Mouse (Mus musculus): ENCODE measurements around the gene Elmo3.

The Elmo3 gene

DNA sequence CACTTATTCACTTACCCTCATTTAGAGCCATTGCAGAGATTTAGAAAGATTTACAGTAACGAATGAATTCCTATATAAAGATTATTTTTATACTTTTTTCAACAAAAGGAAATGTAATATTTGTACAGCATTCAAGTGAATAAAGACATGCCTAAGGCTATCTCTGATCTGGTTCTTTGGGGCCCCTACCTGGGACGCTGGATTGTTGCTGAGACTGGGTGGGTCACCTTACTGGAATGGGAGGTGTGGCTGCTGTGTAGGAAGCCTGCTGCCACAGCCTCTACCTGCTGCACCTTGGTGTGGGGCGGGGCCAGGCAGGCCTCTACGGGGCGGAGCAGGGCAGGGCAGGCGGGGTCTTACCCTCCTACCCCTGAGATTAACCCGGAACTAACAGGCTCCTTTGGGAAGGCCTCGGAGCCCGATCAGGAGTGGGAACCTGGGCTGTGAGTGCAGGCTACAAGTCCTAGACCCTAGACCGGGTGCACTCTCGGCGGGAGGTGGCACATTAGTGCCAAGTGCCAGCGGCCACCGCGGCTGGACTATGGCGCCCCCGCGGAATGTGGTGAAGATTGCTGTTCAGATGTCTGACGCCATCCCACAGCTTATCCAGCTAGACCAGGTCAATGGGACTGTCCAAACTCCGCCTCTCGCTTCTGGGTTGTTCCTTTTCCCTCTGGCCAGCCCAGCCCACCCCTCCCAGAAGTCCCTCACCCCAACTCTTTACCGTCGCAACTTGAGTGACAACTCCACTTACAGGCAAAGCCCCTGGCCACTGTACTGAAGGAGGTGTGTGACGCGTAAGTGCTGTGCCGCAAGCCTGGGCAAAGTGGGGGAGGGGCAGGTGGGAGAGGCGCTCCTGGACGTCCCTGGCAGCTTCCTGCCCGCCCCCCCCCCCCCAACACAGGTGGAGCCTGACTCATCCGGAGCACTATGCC, at the start of gene Elmo3:
Gene Elmo3 (plus strand): TSS at position 391 of the 935 bp plus-strand sequence.
- DNase-seq (ENCODE audit: low read depth in 1 of 2, low spot score in 2 of 2): no peak

DNA sequence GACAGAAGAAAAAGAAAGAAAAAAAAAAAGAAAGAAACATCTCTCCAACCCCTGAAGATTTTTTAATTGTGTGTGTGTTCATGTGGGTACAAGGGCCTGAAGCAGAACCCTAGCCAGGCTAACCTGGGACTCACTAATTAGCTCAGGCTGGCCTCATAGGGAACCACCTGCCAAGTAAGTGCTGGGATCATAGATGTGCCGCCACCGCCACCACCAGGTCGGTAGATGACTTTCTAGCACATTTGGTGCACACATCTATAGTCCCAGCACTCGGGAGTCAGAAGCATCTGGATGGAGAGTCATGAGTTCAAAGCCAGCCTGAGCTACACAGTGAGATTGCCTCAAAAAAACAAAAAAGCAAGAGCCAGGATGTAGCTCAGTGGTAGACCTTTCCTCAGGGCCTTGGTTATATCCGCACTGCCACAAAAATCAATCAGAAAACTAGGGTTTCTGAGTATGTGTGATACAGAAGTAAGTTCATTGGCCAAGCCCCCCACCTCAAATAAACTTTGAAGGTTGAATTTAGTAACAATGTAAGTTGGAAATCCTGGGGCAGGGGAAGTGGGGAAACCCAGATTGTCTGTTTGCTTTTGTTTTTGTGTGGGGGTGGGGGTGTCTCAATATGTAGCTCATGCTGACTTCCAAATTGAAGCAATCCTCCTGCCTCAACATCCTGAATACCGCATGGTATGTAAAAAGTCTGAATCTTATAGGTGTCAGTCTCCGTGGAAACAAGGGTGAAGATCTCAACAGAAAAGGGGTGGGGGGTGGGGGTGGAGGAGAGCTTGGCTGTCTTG, 47.9 kb upstream of the Elmo3 start:
- DNase-seq (ENCODE audit: low read depth in 1 of 2, low spot score in 2 of 2): no peak

DNA sequence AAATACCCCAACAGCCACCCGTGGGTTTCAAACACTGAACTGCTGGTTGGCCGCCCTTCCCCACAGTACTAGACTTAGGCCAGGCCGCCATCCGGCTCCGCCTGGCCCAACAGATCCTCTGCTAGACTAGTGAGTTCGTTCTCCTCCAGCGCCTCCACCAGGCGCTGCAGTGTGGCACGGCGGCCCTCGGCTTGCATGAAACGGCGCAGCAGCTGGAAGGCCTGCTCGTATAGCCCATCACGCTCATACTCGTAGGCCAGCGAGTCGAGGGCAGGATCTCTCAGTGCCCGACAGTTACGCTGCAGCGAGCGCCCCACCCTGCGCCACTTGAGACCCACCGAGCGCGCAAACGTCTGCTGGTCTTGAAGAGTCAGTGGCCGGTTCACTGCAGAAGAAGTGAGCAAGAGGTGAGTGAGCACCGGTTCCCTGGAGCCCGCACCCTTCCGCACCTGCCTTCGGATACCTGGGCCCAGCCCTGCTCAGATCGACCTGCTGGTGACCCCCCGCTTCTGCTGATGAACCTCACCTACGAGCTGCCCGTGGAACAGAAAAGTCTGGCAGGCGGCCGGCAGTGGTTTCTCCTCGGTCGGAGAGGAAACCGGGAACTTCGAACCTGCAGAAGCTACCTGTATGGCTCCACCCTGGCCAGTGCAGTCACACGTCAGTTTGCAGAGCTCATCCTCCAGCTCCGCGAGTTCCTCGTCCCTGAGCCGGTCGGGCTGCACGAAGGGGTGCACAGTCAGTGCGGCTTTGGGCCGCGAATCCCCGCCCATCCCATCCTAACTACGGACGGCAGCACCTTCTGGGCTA, 46.3 kb upstream of the Elmo3 start:
- DNase-seq (ENCODE audit: low read depth in 1 of 2, low spot score in 2 of 2): no peak

DNA sequence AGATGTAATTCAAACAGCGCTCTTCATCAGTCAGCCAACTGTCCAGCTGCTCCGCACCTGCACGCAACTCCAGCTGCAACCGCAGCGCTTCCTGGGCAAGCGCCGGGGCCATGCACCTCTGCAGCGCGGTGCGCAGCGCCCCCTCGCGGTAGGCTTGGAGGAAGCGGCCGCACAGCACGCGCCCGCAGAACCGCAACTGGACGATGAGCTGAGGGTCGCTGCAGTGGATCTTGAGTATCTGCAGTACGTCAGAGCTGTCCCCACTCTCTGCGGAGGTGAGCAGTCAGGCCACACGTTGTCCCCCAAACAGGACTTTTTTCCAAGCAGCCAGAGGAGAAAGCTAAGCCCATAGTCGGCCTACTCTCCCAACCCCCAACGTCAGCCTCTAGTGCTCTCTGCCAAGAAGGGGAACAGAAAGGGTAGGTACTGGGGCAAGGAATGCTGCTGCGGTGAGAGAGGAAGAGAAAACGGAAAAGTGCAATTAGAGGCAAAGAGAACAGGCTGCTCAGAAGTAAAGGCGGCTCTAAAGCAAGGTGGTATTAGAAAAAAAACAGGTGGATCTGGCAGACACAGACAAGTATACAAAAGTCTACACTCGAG, 45.6 kb upstream of the Elmo3 start:
- peak in 1 of 2 experiments; percentile 62 for DNase-seq (ENCODE audit: low read depth in 1 of 2, low spot score in 2 of 2)

DNA sequence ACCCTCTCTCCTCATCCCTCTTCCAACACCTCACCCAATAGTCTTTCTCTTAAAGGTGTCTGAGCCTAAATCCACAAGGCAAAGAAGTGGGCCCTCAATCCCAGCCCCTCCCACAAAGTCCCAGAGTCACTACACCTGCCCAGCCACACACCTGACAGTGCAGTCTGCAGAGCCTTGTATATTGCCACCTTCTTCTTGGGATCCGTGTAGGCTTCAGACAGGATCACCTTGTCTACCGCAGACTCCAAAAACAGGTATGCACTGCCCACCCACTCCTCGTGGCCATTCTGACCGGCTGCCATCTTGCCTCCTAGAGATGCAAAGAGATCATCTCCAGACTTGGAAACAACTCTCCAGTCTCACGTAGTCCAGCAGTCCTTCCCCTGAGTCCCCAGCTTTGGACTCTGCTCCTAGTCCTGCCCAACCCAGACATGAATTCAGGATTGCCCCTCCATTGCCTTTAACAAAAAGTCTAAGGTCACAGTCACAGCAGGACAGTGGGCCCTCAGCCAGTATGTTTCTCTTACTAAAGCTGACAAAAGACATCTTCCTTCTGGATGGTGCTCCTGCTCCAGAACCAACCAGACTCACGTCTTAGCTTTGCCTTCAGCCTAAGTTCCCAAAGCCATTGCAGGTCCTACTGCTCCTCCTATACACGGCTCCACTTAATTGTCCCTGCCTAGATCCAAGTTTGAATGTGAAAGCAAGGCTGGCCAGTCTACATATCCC, 44.9 kb upstream of the Elmo3 start:
- no peak for DNase-seq (ENCODE audit: low read depth in 1 of 2, low spot score in 2 of 2)

DNA sequence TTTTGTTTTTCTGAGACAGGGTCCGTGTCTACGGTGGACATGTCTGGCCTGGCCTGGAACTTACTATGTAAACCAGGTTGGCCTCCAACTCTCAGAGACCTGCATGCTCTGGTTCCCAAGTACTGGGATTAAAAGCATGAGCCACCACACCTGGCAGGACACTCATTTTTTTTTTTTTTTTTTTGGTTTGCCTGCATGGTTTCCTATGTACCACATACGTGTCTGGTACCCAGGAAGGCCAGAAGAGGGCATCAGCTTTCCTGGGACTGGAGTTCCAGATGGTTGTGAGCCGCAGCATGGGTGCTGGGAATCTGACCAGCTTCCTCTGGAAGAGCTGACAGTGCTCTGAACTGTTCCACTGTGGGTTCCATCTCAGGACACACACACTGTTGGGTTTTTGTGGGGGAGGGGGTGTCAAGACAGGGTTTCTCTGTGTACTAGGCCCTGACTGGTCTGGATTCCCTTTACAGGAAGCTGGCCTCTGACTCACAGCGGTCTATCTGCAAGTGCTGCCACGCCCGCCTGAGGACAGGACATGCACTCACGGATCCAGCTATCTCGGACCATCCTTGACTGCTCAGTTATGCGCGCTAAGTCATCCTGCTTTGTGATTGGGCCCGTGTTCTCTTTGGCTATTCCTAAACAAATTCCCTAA, 43.9 kb upstream of the Elmo3 start:
- DNase-seq (ENCODE audit: low read depth in 1 of 2, low spot score in 2 of 2): no peak

DNA sequence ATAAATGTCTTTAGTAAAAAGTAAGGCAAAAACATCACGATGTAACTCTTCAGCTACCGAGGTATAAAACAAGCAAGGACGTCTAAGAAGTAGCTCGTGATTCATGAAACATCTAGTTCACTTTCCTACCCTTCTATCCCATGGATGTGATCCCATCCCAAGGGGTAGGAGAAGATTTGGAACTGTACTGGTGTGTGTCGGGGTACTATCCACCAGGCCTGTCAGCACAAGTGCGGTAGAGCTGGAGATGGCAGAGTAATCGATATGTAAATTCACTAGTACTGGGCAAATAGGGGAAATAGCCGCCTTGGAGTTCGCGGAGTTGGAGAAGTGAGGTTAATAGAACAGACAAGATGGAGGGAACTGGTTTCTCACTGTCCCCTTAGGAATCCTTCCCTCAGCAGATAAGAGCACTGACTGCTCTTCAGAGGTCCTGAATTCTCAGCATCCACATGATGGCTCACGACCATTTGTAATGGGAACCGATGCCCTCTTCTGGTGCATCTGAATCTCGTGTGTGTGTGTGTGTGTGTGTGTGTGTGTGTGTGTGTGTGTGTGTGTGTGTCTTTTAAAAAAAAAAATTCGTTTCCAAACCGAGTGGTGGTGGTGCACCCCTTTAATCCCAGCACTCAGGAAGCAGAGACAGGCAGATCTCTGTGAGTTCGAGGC, 42.0 kb upstream of the Elmo3 start:
- no peak for DNase-seq (ENCODE audit: low read depth in 1 of 2, low spot score in 2 of 2)

DNA sequence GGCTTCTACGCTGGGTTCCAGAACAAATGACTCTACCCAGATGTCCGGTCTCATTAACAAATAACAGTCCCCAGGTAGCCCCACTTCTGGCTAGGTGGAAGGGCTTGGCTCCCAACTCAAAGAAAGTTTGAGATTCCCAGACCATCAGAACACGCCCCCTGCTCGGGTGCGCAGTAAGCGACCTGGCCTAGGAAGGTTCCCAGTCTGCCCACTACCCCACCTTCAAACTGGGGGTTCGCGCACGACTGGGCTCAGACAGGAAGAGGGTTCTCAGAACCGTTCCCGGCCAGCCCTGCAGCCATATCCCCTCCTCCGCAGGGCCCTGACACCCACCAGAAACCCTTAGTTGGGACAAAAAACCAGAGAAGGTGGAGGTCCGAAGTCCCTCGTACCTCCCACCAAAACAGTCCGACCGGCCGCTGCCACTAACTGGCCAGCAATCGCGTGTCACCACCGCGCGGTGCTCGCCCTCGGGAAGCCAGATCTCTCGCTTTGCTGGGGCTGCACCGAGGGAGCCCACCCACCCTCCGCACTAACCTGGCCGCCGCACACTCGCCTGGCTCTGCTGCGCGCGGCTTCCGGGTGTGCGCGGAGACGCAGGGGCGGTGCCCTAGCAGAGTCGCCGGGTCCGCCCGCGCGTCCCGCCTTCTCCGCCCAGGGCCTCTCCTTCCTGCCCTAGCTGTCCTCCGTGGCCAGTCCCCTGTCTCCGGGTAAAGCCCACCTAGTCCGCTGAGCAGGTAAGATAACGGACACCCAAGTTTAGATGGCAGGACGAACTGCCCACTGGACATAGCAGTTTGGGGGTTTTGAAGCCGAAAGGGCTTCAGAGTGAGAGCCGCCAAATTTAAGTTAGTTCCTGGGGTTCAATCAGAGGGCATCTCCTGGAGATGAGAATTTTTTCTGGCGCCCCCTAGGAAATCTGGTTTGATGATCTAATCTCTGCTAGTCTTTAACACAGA, 41.1 kb upstream of the Elmo3 start, which contains the start of the genes Tradd and Fbxl8:
Gene Tradd (minus strand): TSS at position 586 of the 959 bp plus-strand sequence.
Gene Fbxl8 (plus strand): TSS at position 625 of the 959 bp plus-strand sequence.
- DNase-seq (ENCODE audit: low read depth in 1 of 2, low spot score in 2 of 2): peak in 1 of 2 experiments; percentile 47

DNA sequence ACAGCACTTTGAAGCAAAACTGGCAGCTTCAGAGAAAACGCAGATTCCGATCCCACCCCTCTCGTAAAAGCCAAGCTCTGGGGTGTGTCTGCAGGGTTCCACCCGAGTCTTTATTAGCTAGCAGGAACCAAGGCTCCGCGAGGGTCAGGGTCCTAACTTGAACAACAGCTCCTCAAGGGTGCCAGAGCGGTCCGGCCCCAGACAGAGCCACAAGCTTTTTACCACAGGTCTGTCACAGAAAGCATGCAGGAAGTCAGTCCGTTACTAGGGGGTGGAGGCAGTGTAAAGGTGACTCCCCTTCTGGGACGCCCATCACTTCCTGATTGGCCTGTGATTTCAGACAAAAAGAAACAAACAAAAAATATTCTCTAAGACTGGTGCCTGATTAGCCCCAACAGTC, 40.3 kb upstream of the Elmo3 start:
- DNase-seq (ENCODE audit: low read depth in 1 of 2, low spot score in 2 of 2): no peak

DNA sequence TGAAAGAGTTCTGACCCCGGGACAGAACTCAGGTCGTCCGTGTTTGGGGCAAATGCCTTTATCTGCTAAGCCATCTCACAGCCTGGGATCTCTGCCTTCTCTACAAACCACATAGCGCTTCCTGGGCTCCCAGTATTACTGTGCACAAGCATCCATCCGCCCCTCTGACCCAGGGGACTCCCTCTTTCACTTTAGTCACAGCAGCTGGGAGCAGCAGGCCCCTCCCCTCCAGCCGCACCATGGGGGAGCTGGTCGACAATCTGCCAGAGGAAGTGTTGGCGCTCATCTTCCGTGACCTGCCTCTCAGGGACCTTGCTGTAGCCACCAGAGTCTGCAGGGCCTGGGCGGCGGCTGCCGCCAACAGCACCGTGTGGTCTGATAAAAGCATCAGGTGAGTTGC, 38.6 kb upstream of the Elmo3 start:
- DNase-seq (ENCODE audit: low read depth in 1 of 2, low spot score in 2 of 2): no peak

DNA sequence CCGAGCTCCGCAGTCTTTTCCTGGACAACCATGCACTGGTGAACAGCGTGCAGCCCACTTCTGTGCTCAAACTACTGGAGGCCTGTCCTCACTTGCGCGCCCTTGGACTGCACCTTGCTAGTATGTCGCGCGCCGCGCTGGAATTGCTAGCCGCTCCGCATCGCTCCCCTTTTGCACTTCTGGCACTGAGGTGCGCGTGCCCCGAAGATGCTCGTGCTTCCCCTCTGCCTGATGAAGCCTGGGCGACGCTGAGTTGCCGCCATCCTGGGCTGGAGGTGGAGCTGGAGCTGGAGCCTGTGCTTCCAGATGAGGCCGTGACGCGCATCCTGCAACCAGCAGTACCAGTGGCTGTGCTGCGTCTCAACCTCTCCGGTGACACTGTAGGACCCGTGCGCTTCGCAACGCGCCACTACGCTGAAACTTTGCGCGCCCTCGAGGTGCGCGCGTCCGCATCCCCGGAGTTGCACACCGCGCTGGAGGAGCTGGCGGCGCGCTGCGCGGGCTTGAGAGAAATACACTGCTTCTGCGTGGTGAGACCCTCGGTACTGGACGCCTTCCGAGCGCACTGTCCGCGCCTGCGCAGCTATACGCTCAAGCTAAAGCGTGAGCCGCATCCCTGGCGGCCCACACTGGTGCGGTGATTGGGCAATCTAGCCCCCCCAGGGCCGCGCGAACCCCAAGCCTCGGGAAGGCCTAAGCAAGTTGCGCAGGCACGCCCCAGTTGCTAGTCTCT, 36.9 kb upstream of the Elmo3 start:
- no peak for DNase-seq (ENCODE audit: low read depth in 1 of 2, low spot score in 2 of 2)

DNA sequence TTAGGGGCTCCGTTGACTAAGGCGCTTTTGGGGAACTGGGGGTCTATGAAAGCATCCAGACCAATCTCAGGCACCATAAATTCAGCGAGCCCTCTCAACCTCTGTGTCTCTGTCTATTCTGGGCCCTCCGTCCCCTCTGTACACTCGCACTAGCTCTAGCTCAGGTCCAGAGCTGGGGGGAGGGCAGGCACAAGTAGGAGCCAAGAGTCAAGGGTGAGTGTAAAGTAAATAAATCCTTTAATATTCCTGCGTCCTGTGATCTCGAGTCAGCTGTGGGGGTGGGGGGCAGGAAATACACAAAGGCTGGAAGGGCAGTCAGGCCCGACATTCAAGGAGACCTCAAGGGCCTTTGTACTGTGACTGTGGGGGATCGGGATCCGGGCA, 36.3 kb upstream of the Elmo3 start:
- DNase-seq (ENCODE audit: low read depth in 1 of 2, low spot score in 2 of 2): no peak

DNA sequence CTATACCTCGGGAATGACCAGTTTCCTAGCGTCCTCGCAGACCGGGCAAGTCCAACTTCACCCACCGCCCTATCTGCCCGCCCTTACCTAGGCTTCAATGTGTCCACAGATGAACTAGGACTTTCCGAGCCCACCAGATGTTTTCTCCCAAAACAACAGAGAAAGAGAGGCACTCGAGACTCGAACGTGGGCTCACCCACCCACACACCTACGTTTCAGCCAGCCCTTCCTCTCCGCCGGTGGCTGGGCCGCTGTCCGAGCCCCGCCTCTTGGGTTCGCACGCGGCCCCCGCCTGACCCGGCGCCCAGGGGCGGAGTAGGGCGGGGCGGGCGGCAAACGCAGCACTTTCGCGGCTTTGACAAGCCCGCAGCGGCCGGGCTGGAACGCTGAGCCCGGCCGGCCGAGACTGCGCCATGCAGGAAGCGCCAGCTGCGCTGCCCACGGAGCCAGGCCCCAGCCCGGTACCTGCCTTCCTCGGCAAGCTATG, 35.9 kb upstream of the Elmo3 start, which contains the start of gene Hsf4:
Gene Hsf4 (plus strand): TSS at position 341 of the 487 bp plus-strand sequence.
- DNase-seq (ENCODE audit: low read depth in 1 of 2, low spot score in 2 of 2): no peak

DNA sequence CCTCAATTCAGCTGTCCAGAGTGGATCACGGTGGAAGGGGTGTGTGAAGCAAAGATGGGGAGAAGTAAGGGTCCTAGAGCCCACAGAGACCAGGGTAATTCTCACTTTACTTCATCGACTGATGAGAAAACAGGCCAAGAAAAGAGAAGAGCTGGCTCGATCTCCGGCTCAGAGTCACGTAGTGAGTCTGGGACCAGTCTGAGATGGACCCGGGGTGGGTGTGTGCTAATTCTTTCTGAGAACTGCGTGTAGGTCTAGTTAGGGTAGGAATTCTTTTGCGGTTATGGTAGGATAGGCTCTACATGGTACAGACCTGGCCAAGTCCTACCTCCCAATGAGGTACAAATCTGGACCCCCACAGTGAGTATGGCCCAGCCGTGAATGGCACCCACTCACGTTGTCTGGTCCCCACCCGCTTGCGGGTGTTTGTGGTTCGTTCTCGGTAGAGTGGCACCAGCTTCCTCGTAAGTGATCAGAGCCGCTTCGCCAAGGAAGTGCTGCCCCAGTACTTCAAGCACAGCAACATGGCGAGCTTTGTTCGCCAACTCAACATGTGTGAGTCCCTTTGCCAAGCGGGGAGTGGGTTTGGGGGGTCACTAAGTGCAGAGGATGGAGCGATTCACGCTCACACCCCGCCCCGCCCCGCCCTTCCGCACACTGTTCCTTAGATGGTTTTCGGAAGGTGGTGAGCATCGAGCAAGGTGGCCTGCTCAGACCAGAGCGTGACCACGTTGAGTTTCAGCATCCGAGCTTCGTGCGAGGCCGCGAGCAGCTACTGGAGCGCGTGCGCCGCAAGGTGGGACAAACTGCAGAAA, 35.1 kb upstream of the Elmo3 start:
- no peak for DNase-seq (ENCODE audit: low read depth in 1 of 2, low spot score in 2 of 2)

DNA sequence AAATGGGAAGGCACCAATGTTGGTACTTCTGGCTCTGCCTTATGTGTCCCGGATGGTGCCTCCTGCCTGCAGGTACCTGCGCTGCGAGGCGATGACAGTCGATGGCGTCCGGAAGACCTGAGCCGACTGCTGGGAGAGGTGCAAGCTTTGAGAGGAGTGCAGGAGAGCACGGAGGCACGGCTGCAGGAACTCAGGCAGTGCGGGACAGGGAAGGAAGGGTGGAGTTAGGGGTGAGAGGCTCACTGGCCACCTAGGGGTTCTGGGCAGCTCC, 34.5 kb upstream of the Elmo3 start:
- no peak for DNase-seq (ENCODE audit: low read depth in 1 of 2, low spot score in 2 of 2)

DNA sequence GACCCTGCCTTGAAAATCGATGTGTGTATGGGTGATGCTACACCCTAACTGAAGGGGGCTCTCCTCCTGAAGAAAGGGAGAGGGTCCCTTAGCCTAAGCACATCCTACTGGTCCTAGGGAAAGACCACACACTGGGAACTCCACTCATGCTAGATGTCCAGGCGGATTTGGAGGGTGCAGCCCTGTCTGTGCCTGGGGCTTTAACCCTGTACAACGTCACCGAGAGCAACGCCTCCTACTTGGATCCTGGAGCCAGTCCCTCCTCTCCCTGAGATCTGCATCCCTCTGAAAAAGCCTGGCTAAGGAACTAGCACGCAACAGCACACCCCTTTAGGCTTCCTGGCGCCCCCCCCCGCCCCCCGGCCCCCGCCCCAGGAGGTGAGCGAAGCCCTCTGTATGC, 30.0 kb upstream of the Elmo3 start:
- no peak for DNase-seq (ENCODE audit: low read depth in 1 of 2, low spot score in 2 of 2)
